Mouse (Mus musculus) G1E-ER4 (cell line): ENCODE data around the gene Tbcd. TPM values are rescaled to one million over a fixed set of nuclear protein-coding genes. Genes with fewer than 3 reads are reported as not detected.

Source experiments
- GATA1 ChIP-seq: IDR thresholded peaks from one replicate; pipeline ENCODE4 v1.8.0; 2012; ENCODE audit warnings: low read length, inconsistent platforms
- polyA plus RNA-seq: library from polyadenylated mRNA; stranded (reverse); fragments of >175 nt; gene quantifications from 2 replicates; pipeline ENCODE4 v1.2.3, GENCODE M21; 2012

The Tbcd gene
- polyA plus RNA-seq, 1 experiment: 6.6 TPM

GRCm38 (mm10) chr11:121564265-121564664, 112.5 kb downstream of the Tbcd start:
- TF ChIP-seq GATA1: no peak

- TF ChIP-seq GATA1: no peak
These were observed 130.1 kb downstream of the Tbcd start for GRCm38 (mm10) chr11:121581856-121582255.

DNA sequence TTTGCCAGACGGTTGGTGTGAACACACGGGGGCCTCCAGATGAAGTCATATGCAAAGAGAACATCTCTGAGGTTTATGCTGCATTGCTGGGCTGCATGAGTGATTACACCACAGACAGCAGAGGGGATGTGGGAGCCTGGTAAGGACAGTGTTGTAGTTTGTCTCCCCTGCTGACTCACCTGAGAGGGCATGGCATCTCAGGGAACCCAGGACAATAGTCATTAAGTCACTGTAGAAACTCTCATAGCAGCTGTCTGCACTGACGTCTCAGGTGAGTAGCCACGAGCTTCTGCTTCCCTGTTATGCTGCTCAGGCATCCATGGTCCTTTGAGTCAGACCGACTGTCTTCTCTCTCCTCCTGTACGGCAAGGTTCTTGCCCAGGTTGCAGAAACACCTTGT, 145.5 kb downstream of the Tbcd start:
- no peak for TF ChIP-seq GATA1

- no peak for TF ChIP-seq GATA1
These were observed 149.7 kb downstream of the Tbcd start for GRCm38 (mm10) chr11:121601422-121601821.

DNA sequence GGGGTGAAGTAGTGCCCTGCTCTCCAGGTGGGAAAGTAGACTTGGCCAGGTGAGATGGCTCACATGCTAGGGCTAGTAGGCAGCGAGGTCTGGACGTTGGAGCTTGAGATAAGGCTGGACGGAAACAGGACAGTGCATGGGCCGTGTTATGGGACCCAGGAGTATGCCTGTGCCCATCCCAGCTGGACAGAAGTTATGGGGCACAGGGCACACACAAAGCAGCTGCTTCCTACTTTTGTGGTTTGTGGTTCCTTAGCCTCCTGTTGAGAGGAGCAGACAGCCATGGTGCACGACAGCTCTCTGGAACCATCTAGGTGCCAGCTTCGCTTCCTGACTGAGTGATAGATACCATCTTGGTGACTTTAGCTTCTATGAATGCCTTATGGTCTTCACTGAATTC, 153.9 kb downstream of the Tbcd start:
- no peak for TF ChIP-seq GATA1

DNA sequence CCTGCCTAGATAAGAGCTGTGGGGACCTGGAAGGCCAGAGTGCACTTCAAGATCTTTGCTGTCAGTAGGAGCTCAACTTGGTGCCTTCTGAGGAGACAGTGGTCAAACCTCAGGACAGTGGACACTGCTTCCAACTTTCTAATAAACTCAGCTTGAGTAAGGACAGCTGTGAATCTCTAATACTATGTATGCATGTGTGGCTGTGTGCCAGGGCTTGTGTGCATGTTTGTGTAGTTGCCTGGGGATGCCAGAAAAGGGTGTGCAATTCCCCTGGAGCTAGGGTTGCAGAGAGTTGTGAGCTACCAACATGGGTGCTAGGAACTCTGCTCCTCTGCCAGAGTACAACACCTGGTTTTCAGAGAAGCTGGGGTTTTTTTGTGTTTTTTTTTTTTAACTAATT, 159.2 kb downstream of the Tbcd start:
- no peak for TF ChIP-seq GATA1

DNA sequence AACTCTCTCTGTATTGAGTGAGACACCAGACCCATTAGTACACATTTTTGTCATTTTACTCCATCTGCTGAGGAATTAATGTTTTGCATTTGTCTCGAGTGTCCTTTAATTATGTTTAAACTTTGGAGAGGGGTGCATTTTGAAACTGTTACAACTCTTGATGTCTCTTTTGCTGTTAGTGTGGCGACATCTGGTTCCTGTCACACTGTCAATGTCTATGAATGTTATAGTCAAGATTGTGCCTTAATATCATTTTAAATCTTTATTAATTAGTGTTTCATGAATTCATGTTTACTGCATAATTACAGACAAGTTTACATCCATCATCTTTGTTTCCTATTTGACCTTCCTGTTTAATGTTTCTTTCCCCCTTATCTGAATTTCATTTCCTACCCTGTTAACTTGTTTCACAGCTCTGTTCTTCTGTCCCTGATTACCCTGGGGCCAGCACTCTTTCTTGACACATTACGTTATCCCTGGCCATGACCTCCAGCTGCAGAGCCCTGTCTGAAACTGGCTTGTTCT, 164.3 kb downstream of the Tbcd start:
- TF ChIP-seq GATA1: no peak

GRCm38 (mm10) chr11:121616501-121616900, 164.8 kb downstream of the Tbcd start:
- no peak for TF ChIP-seq GATA1

- no peak for TF ChIP-seq GATA1
These were observed 165.6 kb downstream of the Tbcd start for GRCm38 (mm10) chr11:121617371-121617770.

GRCm38 (mm10) chr11:121625007-121625406, 173.3 kb downstream of the Tbcd start:
- TF ChIP-seq GATA1: no peak

DNA sequence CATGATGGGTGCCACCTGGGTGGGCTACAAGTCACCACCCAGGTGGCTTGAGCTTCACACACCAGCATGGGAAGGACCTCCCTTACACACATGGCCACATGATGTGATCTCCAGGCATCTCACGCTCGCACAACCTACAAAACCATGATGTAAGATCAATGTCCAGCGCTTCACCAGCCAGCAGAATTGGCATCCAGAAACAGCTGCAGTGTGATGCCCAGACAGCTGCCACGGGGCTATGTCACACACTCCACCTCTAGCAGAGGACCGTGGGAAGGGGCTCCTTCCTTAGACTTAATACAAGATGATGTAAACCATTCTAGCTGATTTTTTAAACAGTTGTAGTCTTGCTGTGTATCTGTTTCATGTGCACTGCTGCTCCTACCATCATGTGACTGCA, 175.8 kb downstream of the Tbcd start:
- TF ChIP-seq GATA1: no peak

DNA sequence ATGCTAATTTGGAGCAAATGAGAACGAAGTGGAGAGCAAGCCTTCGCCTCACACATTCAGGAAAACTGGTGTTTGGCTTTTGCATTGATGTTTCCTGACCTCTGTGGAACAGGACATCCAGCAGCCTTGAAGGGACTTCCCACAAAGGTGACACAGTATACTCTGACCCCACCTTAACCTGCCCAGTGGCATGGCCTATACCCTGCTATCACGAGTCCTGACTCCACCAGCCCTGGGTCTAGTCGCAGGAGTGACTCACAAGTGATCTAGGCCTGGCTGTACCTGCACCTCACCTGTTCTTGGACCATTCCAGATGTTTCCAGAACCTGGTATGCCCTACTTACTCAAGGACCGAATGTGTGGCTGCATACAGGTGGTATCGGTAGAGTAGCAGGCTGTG, 177.8 kb downstream of the Tbcd start:
- TF ChIP-seq GATA1: no peak

DNA sequence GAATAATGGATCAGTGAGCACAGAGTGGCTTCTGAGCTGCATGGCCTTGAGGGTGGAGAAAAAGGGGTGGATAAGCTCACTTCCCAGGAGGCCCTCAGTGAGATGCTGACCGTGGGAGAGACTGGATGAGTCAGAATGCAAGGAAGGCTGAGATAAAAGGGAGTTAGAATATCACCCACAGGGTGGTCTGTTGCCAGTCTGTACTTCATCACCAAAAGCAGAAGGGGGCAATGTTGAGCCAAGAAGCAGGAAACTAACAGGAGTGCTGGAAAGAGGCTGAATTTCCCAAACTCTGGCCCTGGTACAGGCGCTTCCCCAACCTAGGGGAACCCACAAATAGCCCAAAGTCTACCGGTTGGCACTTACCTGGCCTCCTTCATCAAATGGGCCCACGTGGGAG, 178.7 kb downstream of the Tbcd start:
- no peak for TF ChIP-seq GATA1

- no peak for TF ChIP-seq GATA1
These were observed 179.7 kb downstream of the Tbcd start for GRCm38 (mm10) chr11:121631410-121631809.

DNA sequence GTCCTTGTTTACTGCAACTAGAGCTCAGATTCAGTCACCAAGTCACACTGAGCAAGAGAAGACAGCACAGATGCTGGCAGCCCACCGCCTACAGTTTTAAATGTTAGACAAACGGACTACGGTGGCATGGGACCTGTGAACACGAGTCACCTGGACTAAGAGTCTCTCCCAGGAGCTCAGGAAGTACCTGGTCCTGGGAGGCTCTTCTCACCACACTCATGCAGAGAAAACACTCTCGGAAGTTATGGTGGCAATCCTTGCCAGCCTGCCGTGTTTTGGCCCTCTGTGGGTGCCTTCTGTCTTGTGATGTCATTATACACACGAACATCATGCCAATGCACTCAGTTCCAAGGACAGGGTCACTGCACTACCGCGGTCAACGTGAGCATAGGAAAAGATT, 184.9 kb downstream of the Tbcd start:
- TF ChIP-seq GATA1: no peak

GRCm38 (mm10) chr11:121641501-121642145, 189.9 kb downstream of the Tbcd start:
- TF ChIP-seq GATA1: no peak

GRCm38 (mm10) chr11:121645394-121645793, 193.6 kb downstream of the Tbcd start:
- TF ChIP-seq GATA1: no peak

DNA sequence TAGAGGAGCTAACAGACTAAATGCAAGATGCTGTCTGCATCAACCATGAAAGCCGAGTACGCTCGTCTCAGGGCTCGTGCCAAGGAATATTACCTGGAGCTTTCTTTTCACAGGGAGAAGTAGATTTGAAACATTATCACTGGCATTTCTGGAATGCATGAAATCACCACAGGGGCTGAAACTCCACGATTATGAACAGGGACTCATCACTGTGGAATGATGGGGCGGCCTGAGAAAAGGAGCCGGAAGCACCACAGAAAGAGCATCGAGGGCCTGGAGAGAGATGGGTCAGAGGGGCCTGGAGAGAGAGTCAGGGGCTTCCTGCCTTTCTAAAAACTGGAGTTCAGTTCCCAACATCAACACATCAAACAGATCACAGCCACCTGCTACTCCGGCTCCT, 195.6 kb downstream of the Tbcd start:
- TF ChIP-seq GATA1: no peak
